Comparison of ENCODE assay signal across 14 mouse cellular contexts in the genomic region with DNA sequence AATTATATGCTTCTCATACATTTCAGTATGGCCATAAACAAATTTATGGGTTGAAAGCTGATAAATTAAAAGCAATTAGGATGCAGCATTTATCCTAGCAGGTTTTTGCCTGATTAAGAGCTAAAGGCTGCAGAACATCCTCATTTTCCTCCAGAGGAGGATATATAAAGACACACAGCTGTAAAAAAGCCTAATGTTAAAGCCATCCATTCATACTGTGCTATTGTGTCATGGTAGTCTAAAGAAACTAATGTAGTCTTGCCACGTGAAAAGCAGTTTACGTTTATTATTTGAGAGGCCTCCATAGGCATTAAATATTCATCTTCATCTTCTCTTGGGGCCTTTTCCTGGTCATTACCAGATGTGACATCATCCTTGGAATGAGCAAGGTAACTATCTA.
"Had no signal": no experiment of that assay in that cellular context is flagged by ENCODE, and none has a peak within 500 bp of the region (broad histone marks: within the 10 kb centered on the region; RNA-seq: fewer than 3 reads in every experiment).

No protein-coding gene starts in this region.

- H3K9ac ChIP-seq: stomach, embryonic 15.5 days had no signal

- H3K4me2 ChIP-seq: stomach, embryonic 15.5 days had no signal

- DNase-seq: retina, postnatal 1 day; right cerebral cortex, adult 18-20 months; right cerebral cortex, postnatal 14 days; right cerebral cortex, postnatal 25 days; right cerebral cortex, postnatal 4 days; spleen, adult 18-20 months; thymus, adult 18-20 months; thymus, adult 2 months; thymus, postnatal 14 days; thymus, postnatal 25 days; thymus, postnatal 36 days; thymus, postnatal 4 days had no signal

- H3K4me1 ChIP-seq: stomach, embryonic 15.5 days had no signal

- H3K4me3 ChIP-seq: stomach, embryonic 15.5 days had no signal

- H3K27me3 ChIP-seq: stomach, embryonic 15.5 days had no signal

- H3K9me3 ChIP-seq: stomach, embryonic 15.5 days had no signal

- H3K36me3 ChIP-seq: stomach, embryonic 15.5 days had no signal

- H3K27ac ChIP-seq: stomach, embryonic 15.5 days; stomach, postnatal 0 days had no signal
